Mouse (Mus musculus) liver, embryonic 12.5 days (tissue): Measurements from ENCODE around the gene Tnni1. TPM values are rescaled to one million over a fixed set of nuclear protein-coding genes. Genes with fewer than 3 reads are reported as not detected.

ENCODE experiments used
- ATAC-seq: fragments of 200-750 bp; cut with Nextera tagmentation; 2 replicates; pipeline ENCODE4 v1.8.0; 2017; ENCODE audit warnings: moderate number of reproducible peaks, mild to moderate bottlenecking, moderate library complexity
- H3K27ac ChIP-seq: fragments of 300-500 bp; sonication (generic); 2 replicates; pipeline ENCODE4 v1.5.1; 2016; ENCODE audit warnings: mild to moderate bottlenecking
- H3K27me3 ChIP-seq: fragments of 300-500 bp; sonication (generic); replicated peaks from 2 replicates; pipeline ENCODE4 v1.6.1; 2016; ENCODE audit warnings: mild to moderate bottlenecking, moderate library complexity
- H3K36me3 ChIP-seq: fragments of 300-500 bp; sonication (generic); 2 replicates; pipeline ENCODE4 v1.6.1; 2016; ENCODE audit warnings: mild to moderate bottlenecking, moderate library complexity
- H3K4me1 ChIP-seq: fragments of 300-500 bp; sonication (generic); 2 replicates; pipeline ENCODE4 v1.6.1; 2016
- H3K4me2 ChIP-seq: fragments of 300-500 bp; sonication (generic); 2 replicates; pipeline ENCODE4 v1.6.1; 2016; ENCODE audit warnings: mild to moderate bottlenecking, moderate library complexity
- H3K4me3 ChIP-seq: fragments of 300-500 bp; sonication (generic); 2 replicates; pipeline ENCODE4 v1.5.1; 2016; ENCODE audit warnings: mild to moderate bottlenecking, moderate library complexity
- H3K9ac ChIP-seq: fragments of 300-500 bp; sonication (generic); 2 replicates; pipeline ENCODE4 v1.6.1; 2016; ENCODE audit warnings: mild to moderate bottlenecking, moderate library complexity
- H3K9me3 ChIP-seq: fragments of 300-500 bp; sonication (generic); replicated peaks from 2 replicates; pipeline ENCODE4 v1.6.1; 2016; ENCODE audit warnings: mild to moderate bottlenecking, moderate library complexity
- WGBS: fragments of 180-500 bp; shearing (Covaris S2); methylation state at CpG from one replicate; pipeline ENCODE4 v1.1.7; 2016; ENCODE audit not compliant: insufficient replicate concordance; 5-methylcytosine and 5-hydroxymethylcytosine counted together
- polyA plus RNA-seq: library from polyadenylated mRNA; unstranded; fragments of >200 nt; fragmentation: Nextera tagmentation; extraction: Ambion mirVana; gene quantifications from 2 replicates; pipeline ENCODE4 v1.2.1, GENCODE M21; 2016

Tnni1 gene
- 10.5 and 12.9 TPM in 2 replicates for polyA plus RNA-seq

- Histone ChIP-seq H3K36me3 (no peaks in the 10 kb centered on the region), H3K9ac (no peak within 1 kb of the TSS), H3K9me3 (no peaks in the 10 kb centered on the region), H3K4me2 (peak within 1 kb of the TSS; percentile 13; the same call in 1 of the 2 replicates), H3K4me1 (peaks cover 25% of the 10 kb centered on the region), H3K27me3 (peaks cover 29% of the 10 kb centered on the region), H3K27ac (no peak within 1 kb of the TSS), H3K4me3 (no peak within 1 kb of the TSS)
- WGBS: 22% methylated on average over 22 of the region's 22 CpGs
- no peak for ATAC-seq
These were observed at the start of gene Tnni1 for GRCm38 (mm10) chr1:135778780-135779535. Tnni1 (plus strand) TSS chr1:135779434.

- peak overlapping the region; percentile 89 for H3K4me2 ChIP-seq
- H3K9me3 ChIP-seq: no peaks in the 10 kb centered on the region
- peak overlapping the region; percentile 82 for H3K27ac ChIP-seq
- 0 out of 2 replicates have a peak, but pooled peaks cover 3% of the 10 kb centered on the region for H3K36me3 ChIP-seq
- peak overlapping the region; percentile 84 for H3K9ac ChIP-seq
- 25% methylated on average over 4 of the region's 4 CpGs for WGBS
- peak overlapping the region; percentile 72 for H3K4me3 ChIP-seq
- peak; percentile 13; the same call in 1 of the 2 replicates for ATAC-seq
- H3K27me3 ChIP-seq: no peaks in the 10 kb centered on the region
- H3K4me1 ChIP-seq: peaks cover 70% of the 10 kb centered on the region
These were observed 49.4 kb upstream of the Tnni1 start for GRCm38 (mm10) chr1:135729821-135730220.

DNA sequence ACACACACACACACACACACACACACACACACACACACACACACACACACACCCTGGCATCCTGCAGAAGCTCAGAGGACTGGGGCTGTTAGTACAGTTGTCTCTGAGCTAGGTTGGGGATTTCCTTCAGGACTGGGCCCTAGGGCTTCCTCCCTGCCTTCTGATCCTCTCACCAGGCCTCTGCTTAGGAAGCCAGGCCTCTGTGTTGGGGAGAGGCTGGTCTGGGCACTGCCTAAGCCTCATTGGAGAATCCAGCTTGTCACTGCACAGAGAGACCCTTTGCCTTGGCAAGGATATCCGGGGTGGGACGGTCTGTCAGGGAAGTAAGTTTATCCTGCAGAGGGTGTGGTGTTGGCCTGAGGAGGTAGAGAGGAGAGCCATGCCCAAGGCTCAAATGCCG is 48.9 kb upstream of the Tnni1 start:
- Histone ChIP-seq H3K4me1 (peaks cover 74% of the 10 kb centered on the region), H3K36me3 (0 out of 2 replicates have a peak, but pooled peaks cover 3% of the 10 kb centered on the region), H3K27ac (peak overlapping the region; percentile 82), H3K4me3 (peak overlapping the region; percentile 72), H3K4me2 (peak overlapping the region; percentile 89), H3K9me3 (no peaks in the 10 kb centered on the region), H3K27me3 (no peaks in the 10 kb centered on the region), H3K9ac (peak overlapping the region; percentile 84)
- ATAC-seq: peak; percentile 8; the same call in 1 of the 2 replicates
- WGBS: 18% methylated on average over 3 of the region's 3 CpGs

- Histone ChIP-seq H3K27me3 (no peaks in the 10 kb centered on the region), H3K4me3 (no peak overlapping the region), H3K36me3 (0 out of 2 replicates have a peak, but pooled peaks cover 5% of the 10 kb centered on the region), H3K9ac (no peak overlapping the region), H3K4me1 (peaks cover 78% of the 10 kb centered on the region), H3K4me2 (peak overlapping the region; percentile 89), H3K9me3 (no peaks in the 10 kb centered on the region), H3K27ac (peak overlapping the region; percentile 23)
- ATAC-seq: no peak
- 21% methylated on average over 7 of the region's 7 CpGs for WGBS
These were observed 47.8 kb upstream of the Tnni1 start for GRCm38 (mm10) chr1:135731393-135731792.

DNA sequence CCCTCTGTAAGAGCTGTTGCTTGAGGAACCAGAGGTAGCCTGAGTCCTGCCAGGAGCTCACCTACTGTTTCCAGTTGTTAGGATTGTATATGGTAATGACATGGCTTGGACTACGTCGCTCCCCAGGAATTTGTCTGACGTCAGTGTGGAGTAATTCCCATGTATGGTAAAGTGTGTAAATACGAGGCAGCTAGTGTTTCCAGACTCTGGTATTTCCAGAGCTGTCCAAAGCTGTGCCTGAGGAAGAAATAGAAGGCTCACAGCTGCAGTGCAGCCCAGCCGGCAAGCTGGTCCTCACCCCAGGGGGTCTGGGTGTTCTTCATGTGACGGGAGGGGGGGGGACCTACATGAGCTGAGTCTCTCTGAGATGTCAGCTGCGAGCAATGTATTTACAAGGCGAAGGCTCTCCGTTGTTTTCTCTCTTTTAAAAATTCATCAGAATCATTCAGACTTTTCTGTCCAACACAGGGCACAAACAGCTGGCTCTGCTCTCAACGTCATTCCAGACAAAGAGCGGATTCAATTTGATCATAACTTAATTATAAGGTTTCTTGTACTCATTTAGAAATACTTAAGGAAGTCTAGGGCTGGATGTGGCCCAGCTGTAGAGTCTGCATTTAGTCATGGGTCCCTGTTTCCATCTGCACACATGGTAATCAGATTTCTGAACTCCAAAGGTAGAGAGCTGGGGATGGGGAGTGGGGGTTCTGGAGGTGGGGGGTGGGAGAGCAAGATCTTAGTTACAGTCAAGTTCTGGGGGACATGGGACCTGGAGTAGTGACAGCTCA is 47.1 kb upstream of the Tnni1 start:
- Histone ChIP-seq H3K4me1 (peaks cover 75% of the 10 kb centered on the region), H3K4me3 (no peak overlapping the region), H3K27me3 (no peaks in the 10 kb centered on the region), H3K9ac (no peak overlapping the region), H3K4me2 (peak overlapping the region; percentile 89), H3K36me3 (0 out of 2 replicates have a peak, but pooled peaks cover 11% of the 10 kb centered on the region), H3K9me3 (no peaks in the 10 kb centered on the region), H3K27ac (peak overlapping the region; percentile 29; the same call in 1 of the 2 replicates)
- WGBS: 68% methylated on average over 11 of the region's 11 CpGs
- ATAC-seq: no peak

- ATAC-seq: no peak
- H3K4me2 ChIP-seq: no peak overlapping the region
- peaks cover 22% of the 10 kb centered on the region for H3K36me3 ChIP-seq
- H3K4me1 ChIP-seq: peaks cover 73% of the 10 kb centered on the region
- no peaks in the 10 kb centered on the region for H3K9me3 ChIP-seq
- H3K4me3 ChIP-seq: no peak overlapping the region
- no peak overlapping the region for H3K9ac ChIP-seq
- WGBS: 57% methylated on average over 6 of the region's 7 CpGs
- no peak overlapping the region for H3K27ac ChIP-seq
- no peaks in the 10 kb centered on the region for H3K27me3 ChIP-seq
These were observed 44.9 kb upstream of the Tnni1 start for GRCm38 (mm10) chr1:135734225-135734937.

DNA sequence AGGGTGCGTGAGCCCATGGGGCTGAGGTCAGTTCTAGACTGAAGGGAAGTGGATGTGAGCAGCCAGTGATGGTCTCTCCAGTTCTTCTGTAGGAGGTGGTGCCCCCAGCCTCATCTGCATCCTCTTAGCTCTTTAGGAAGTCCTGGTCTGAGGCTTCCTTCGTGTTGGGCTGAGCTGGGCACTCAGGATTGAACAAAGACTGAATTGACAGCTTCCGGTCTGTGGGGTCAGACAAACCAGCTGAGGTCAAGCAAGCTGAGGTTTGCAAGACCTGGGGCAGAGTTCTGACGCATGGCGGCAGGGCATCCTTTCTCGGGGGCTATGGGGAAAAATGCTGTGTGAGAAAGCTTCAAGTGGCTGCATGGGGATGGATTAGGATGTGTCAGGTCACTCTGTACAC is 43.8 kb upstream of the Tnni1 start:
- no peak for ATAC-seq
- peaks cover 68% of the 10 kb centered on the region for H3K4me1 ChIP-seq
- no peak overlapping the region for H3K4me2 ChIP-seq
- H3K27me3 ChIP-seq: no peaks in the 10 kb centered on the region
- WGBS: 43% methylated on average over 6 of the region's 6 CpGs
- H3K27ac ChIP-seq: no peak overlapping the region
- no peaks in the 10 kb centered on the region for H3K9me3 ChIP-seq
- no peak overlapping the region for H3K9ac ChIP-seq
- no peak overlapping the region for H3K4me3 ChIP-seq
- peaks cover 32% of the 10 kb centered on the region for H3K36me3 ChIP-seq

DNA sequence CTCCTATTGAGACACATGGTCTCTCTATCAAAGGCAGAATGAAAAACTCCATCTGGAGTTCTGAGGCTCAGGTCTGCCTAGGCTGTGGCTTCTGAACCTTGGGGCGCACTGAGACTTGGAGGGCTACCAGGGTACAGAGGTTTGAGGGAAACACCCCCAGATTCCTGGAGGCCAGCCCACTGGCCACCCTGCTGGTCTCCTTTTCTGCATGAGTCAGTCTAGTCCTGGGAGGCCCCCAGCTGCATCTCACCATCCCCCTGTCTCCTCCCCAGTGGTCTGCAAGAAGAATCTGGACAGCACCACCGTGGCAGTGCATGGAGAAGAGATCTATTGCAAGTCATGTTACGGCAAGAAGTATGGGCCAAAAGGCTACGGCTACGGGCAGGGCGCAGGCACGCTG is 34.2 kb upstream of the Tnni1 start:
- Histone ChIP-seq H3K9me3 (no peaks in the 10 kb centered on the region), H3K27ac (no peak overlapping the region), H3K4me1 (0 out of 2 replicates have a peak, but pooled peaks cover 4% of the 10 kb centered on the region), H3K27me3 (no peaks in the 10 kb centered on the region), H3K9ac (no peak overlapping the region), H3K4me3 (no peak overlapping the region), H3K36me3 (peaks cover 67% of the 10 kb centered on the region), H3K4me2 (no peak overlapping the region)
- no peak for ATAC-seq
- WGBS: 87% methylated on average over 7 of the region's 7 CpGs

DNA sequence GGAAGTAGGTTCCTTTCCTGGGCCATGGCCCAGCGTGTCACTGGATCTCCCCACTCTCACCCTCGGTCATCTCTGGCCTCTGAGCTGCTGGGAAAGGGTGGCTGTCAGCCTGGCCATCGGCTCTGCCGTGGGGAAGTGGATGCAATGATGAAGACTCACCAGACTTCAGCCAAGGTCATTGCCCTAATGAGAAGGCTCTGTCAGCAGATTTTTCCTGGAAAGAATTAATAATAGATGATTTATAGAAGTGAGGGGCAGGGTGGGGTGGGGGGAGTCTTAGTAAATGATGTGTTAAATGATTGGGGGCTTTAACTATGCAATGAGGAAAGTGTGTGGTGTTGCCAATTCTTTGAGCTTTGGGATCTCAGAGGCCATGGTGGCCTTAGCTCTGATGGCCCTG is 33.0 kb upstream of the Tnni1 start:
- Histone ChIP-seq H3K9ac (no peak overlapping the region), H3K27me3 (no peaks in the 10 kb centered on the region), H3K9me3 (no peaks in the 10 kb centered on the region), H3K4me2 (no peak overlapping the region), H3K27ac (no peak overlapping the region), H3K4me1 (no peaks in the 10 kb centered on the region), H3K4me3 (no peak overlapping the region), H3K36me3 (peaks cover 70% of the 10 kb centered on the region)
- no peak for ATAC-seq
- 73% methylated on average over 4 of the region's 4 CpGs for WGBS

DNA sequence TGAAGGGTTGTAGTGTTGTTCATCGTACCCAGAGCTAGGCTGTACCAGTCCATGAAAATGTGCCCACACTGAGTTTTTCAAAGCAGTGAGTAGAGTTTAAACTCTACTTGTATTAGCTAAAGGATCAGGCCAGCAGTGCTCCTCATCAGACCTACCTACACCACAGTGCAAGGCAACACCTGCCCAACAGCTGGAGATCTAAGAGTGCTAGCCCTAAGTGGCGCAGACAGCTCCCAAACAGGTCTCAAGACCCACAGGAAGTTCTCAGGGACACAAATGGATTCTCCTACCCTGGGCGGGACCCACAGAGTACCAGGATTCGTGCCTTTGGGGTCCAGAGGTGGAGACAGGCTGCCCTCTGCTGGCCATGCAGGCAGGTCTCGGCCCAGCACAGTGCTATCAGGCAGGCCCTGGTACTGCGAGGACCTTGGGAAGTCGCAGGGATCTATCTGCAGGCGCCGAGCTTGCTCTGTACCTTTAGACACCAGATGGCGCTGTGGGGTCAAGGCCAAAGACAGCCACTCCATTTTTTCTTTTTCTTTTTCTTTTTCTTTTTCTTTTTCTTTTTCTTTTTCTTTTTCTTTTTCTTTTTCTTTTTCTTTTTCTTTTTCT is 26.4 kb upstream of the Tnni1 start:
- Histone ChIP-seq H3K9me3 (no peaks in the 10 kb centered on the region), H3K9ac (no peak overlapping the region), H3K27me3 (peaks cover 7% of the 10 kb centered on the region; the same call in 1 of the 2 replicates), H3K4me2 (no peak overlapping the region), H3K36me3 (peaks cover 46% of the 10 kb centered on the region), H3K4me1 (no peaks in the 10 kb centered on the region), H3K27ac (no peak overlapping the region), H3K4me3 (no peak overlapping the region)
- WGBS: 13% methylated on average over 10 of the region's 10 CpGs
- peak; percentile 95 for ATAC-seq

DNA sequence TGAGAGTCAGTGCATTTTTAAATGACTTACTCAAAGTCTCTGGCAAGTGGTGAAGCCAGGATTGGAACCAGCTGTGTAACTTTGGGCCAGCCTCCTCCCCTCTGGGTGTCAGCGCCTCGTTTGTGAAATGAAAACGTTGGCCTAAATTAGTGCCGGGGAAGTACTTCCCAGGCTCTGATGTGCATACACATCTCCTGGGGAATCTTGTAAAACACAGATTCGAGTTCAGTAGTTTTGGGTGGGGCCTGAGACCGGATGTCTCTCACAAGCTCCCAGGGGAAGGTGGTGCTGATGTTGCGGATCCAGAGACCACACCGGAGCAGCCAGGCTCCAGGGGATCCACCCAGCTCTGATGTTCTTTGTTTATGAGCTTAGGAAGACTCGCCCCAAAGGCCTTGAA is 23.9 kb upstream of the Tnni1 start:
- WGBS: 61% methylated on average over 9 of the region's 9 CpGs
- Histone ChIP-seq H3K9ac (no peak overlapping the region), H3K4me3 (no peak overlapping the region), H3K27me3 (peaks cover 7% of the 10 kb centered on the region; the same call in 1 of the 2 replicates), H3K9me3 (no peaks in the 10 kb centered on the region), H3K4me1 (no peaks in the 10 kb centered on the region), H3K4me2 (no peak overlapping the region), H3K36me3 (peaks cover 22% of the 10 kb centered on the region), H3K27ac (no peak overlapping the region)
- ATAC-seq: no peak
